Mouse (Mus musculus): ENCODE results near the gene Vav3. TPM values are rescaled to one million over a fixed set of nuclear protein-coding genes. Genes with fewer than 3 reads are reported as not detected.
A peak's percentile ranks its signal among the peaks of the same experiment; 100 is the strongest.

Gene Vav3
- polyA plus RNA-seq (2012; ENCODE audit: insufficient read depth, low replicate concordance) = 6.5 and 13.9 TPM in 2 replicates

GRCm38 (mm10) chr3:109340274-109341070 is at the start of gene Vav3:
TSS of gene Vav3 (plus strand) at chr3:109340653.
- peaks cover 44% of the 10 kb centered on the region for H3K4me1 ChIP-seq
- TF ChIP-seq FLI1 (IDR thresholded peaks at IDR 0.05; ENCODE audit: low read length) (no peak), GATA1 (IDR thresholded peaks at IDR 0.05; ENCODE audit: borderline replicate concordance, low read length) (no peak)
- peak within 1 kb of the TSS; percentile 100 for H3K4me3 ChIP-seq (replicated peaks)

DNA sequence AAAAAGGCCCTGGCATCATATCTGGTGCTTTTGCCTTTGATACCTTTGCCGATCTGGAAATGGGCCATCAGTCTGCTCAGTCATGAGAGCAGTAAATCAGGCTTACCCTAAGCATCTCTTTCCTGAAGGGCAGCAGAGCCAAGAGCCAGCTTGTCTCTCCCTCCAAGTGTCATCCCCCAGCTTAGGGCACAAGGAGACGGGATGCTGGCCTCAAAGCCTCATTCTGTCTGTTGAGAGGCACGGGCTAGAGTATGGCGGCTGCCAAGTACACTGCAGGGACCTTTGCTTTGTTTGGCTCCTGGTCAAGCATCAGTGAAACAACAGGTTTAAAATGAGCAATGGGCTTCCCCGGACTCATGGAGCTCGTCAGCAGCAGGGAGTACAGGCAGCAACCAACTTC is 41.6 kb upstream of the Vav3 start:
- Histone ChIP-seq H3K27me3 (replicated peaks) (no peaks in the 10 kb centered on the region), H3K4me3 (replicated peaks) (no peak overlapping the region), H3K4me1 (peaks cover 33% of the 10 kb centered on the region), H3K36me3 (replicated peaks; ENCODE audit: low read length) (no peaks in the 10 kb centered on the region), H3K9me3 (no peaks in the 10 kb centered on the region)
- TF ChIP-seq GATA1 (IDR thresholded peaks at IDR 0.05; ENCODE audit: borderline replicate concordance, low read length) = no peak
- TF ChIP-seq FLI1 (IDR thresholded peaks at IDR 0.05; ENCODE audit: low read length) = no peak

More at GRCm38 (mm10) chr3:109340274-109341070, at the start of gene Vav3:
- H3K9me3 ChIP-seq = no peaks in the 10 kb centered on the region
- H3K36me3 ChIP-seq (replicated peaks; ENCODE audit: low read length) = peaks cover 13% of the 10 kb centered on the region
- no peaks in the 10 kb centered on the region for H3K27me3 ChIP-seq (replicated peaks)

- Histone ChIP-seq H3K4me3 (replicated peaks) (peak overlapping the region; percentile 19), H3K4me1 (peaks cover 35% of the 10 kb centered on the region), H3K27me3 (replicated peaks) (no peaks in the 10 kb centered on the region), H3K36me3 (replicated peaks; ENCODE audit: low read length) (no peaks in the 10 kb centered on the region), H3K9me3 (no peaks in the 10 kb centered on the region)
- TF ChIP-seq FLI1 (IDR thresholded peaks at IDR 0.05; ENCODE audit: low read length) (no peak), GATA1 (IDR thresholded peaks at IDR 0.05; ENCODE audit: borderline replicate concordance, low read length) (no peak)
These were observed 41.0 kb upstream of the Vav3 start for GRCm38 (mm10) chr3:109299303-109300074.

DNA sequence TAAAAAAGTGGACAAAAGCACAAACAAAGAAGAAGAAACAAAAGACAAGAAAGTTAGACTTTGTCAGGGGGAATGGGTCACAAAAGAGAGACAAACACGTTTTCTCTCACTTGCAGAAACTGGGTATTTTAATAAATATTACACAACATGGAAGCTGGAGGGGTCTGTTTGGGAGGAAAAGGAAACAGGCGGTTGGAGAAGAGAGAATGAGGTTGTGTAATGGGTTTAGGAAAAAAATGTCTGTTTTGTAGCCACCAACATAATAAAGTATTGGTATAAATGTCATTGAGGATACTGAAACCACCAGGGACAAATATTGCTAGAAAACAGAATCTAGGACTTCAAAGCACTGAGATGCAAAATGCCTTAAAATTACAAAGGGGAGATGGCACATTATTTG is 38.4 kb upstream of the Vav3 start:
- Histone ChIP-seq H3K27me3 (replicated peaks) (no peaks in the 10 kb centered on the region), H3K9me3 (no peaks in the 10 kb centered on the region), H3K36me3 (replicated peaks; ENCODE audit: low read length) (no peaks in the 10 kb centered on the region), H3K4me1 (peaks cover 35% of the 10 kb centered on the region), H3K4me3 (replicated peaks) (no peak overlapping the region)
- no peak for TF ChIP-seq FLI1 (IDR thresholded peaks at IDR 0.05; ENCODE audit: low read length)
- TF ChIP-seq GATA1 (IDR thresholded peaks at IDR 0.05; ENCODE audit: borderline replicate concordance, low read length) = no peak

- peaks cover 65% of the 10 kb centered on the region for H3K4me1 ChIP-seq
- no peaks in the 10 kb centered on the region for H3K36me3 ChIP-seq (replicated peaks; ENCODE audit: low read length)
- H3K4me3 ChIP-seq (replicated peaks) = no peak overlapping the region
- TF ChIP-seq GATA1 (IDR thresholded peaks at IDR 0.05; ENCODE audit: borderline replicate concordance, low read length) (no peak), FLI1 (IDR thresholded peaks at IDR 0.05; ENCODE audit: low read length) (no peak)
- H3K27me3 ChIP-seq (replicated peaks) = no peaks in the 10 kb centered on the region
- no peaks in the 10 kb centered on the region for H3K9me3 ChIP-seq
These were observed 33.0 kb upstream of the Vav3 start for GRCm38 (mm10) chr3:109307406-109307805.

- TF ChIP-seq FLI1 (IDR thresholded peaks at IDR 0.05; ENCODE audit: low read length) = no peak
- TF ChIP-seq GATA1 (IDR thresholded peaks at IDR 0.05; ENCODE audit: borderline replicate concordance, low read length) = no peak; the same call in 2 of the 3 replicates
- Histone ChIP-seq H3K36me3 (replicated peaks; ENCODE audit: low read length) (no peaks in the 10 kb centered on the region), H3K4me1 (peaks cover 72% of the 10 kb centered on the region), H3K27me3 (replicated peaks) (no peaks in the 10 kb centered on the region), H3K9me3 (no peaks in the 10 kb centered on the region), H3K4me3 (replicated peaks) (peak overlapping the region; percentile 14)
These were observed 32.0 kb upstream of the Vav3 start for GRCm38 (mm10) chr3:109308468-109308867.

- TF ChIP-seq GATA1 (IDR thresholded peaks at IDR 0.05; ENCODE audit: borderline replicate concordance, low read length) = no peak
- TF ChIP-seq FLI1 (IDR thresholded peaks at IDR 0.05; ENCODE audit: low read length) = no peak
- H3K4me3 ChIP-seq (replicated peaks) = peak overlapping the region; percentile 21
- no peaks in the 10 kb centered on the region for H3K36me3 ChIP-seq (replicated peaks; ENCODE audit: low read length)
- H3K27me3 ChIP-seq (replicated peaks) = no peaks in the 10 kb centered on the region
- peaks cover 74% of the 10 kb centered on the region for H3K4me1 ChIP-seq
- no peaks in the 10 kb centered on the region for H3K9me3 ChIP-seq
These were observed 30.9 kb upstream of the Vav3 start for GRCm38 (mm10) chr3:109309317-109310265.

DNA sequence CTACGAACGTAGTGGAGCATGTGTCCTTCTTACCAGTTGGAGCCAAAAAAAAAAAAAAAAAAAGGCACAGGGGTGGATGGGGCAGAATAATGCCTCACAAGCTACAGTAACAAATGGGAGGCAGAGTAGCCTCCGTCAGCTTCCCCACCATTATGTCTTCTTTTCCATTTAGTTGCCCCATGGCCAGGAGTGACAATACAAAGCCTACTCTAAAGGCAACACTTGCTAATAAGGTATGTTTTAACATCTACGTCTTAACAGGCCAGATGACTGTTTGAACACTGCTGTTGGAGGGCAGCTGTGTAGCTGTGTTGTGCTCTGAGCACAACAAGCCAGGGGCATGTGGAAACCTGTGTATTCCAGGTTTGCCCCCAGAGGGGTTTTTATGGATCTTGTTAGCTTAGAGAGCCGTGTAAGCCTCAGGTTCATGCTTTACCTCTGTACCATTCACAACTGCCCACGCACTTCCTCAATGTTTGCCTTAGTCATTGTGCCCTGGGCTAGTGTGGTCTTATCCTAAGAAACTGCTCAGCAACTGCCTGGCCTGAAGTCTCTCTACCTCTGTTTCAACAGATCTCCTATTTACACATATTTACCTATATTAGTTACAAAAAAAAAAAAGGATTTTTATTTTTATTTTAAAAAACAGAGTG is 29.2 kb upstream of the Vav3 start:
- Histone ChIP-seq H3K9me3 (no peaks in the 10 kb centered on the region), H3K4me3 (replicated peaks) (no peak overlapping the region), H3K27me3 (replicated peaks) (no peaks in the 10 kb centered on the region), H3K4me1 (peaks cover 71% of the 10 kb centered on the region), H3K36me3 (replicated peaks; ENCODE audit: low read length) (no peaks in the 10 kb centered on the region)
- TF ChIP-seq FLI1 (IDR thresholded peaks at IDR 0.05; ENCODE audit: low read length) = no peak
- TF ChIP-seq GATA1 (IDR thresholded peaks at IDR 0.05; ENCODE audit: borderline replicate concordance, low read length) = no peak

GRCm38 (mm10) chr3:109311875-109312274 is 28.6 kb upstream of the Vav3 start:
- Histone ChIP-seq H3K27me3 (replicated peaks) (no peaks in the 10 kb centered on the region), H3K4me1 (peaks cover 71% of the 10 kb centered on the region), H3K36me3 (replicated peaks; ENCODE audit: low read length) (no peaks in the 10 kb centered on the region), H3K9me3 (no peaks in the 10 kb centered on the region), H3K4me3 (replicated peaks) (peak overlapping the region; percentile 25)
- TF ChIP-seq GATA1 (IDR thresholded peaks at IDR 0.05; ENCODE audit: borderline replicate concordance, low read length) (no peak), FLI1 (IDR thresholded peaks at IDR 0.05; ENCODE audit: low read length) (no peak)
